Mouse (Mus musculus) MEL (cell line): ENCODE results near the gene Napsa. TPM values are rescaled to one million over a fixed set of nuclear protein-coding genes. Genes with fewer than 3 reads are reported as not detected.

ENCODE experiments used
- DNase-seq: peaks from one replicate; pipeline ENCODE4 v3.0.0; 2011; ENCODE audit warnings: low read depth, low spot score
- H3K27ac ChIP-seq: 2 replicates; pipeline ENCODE4 v1.5.1; 2012; ENCODE audit warnings: low read depth, mild to moderate bottlenecking, control low read depth, low read length, moderate library complexity; ENCODE audit not compliant: control insufficient read depth
- H3K27me3 ChIP-seq, 2 experiments: fragments of 150-350 bp in 1 of 2; sonication (generic) in 1 of 2; 2 replicates each; pipeline ENCODE4 v1.6.1; 2012; ENCODE audit warnings: low read length in 2 of 2, mild to moderate bottlenecking in 2 of 2, improper control_type of control experiment in 1 of 2, moderate library complexity in 1 of 2; ENCODE audit not compliant: insufficient read depth in 2 of 2, control insufficient read depth in 1 of 2
- H3K36me3 ChIP-seq, 2 experiments: 2 replicates each; pipeline ENCODE4 v1.6.1; 2012 to 2014; ENCODE audit warnings: low read length in 2 of 2, improper control_type of control experiment in 1 of 2, inconsistent platforms in 1 of 2, mild to moderate bottlenecking in 1 of 2; ENCODE audit not compliant: insufficient read depth in 2 of 2, control insufficient read depth in 1 of 2
- H3K4me1 ChIP-seq, 2 experiments: fragments of 150-350 bp in 1 of 2; sonication (generic) in 1 of 2; 2 replicates each; pipeline ENCODE4 v1.6.1; 2012; ENCODE audit warnings: low read length in 2 of 2, improper control_type of control experiment in 1 of 2, mild to moderate bottlenecking in 1 of 2; ENCODE audit not compliant: insufficient read depth in 2 of 2, control insufficient read depth in 1 of 2
- H3K4me3 ChIP-seq, 2 experiments: fragments of 150-350 bp in 1 of 2; sonication (generic) in 1 of 2; 2 replicates each; pipeline ENCODE4 v1.5.1; 2012; ENCODE audit warnings: low read depth in 2 of 2, low read length in 2 of 2, mild to moderate bottlenecking in 2 of 2, moderate library complexity in 2 of 2, control low read depth in 1 of 2, improper control_type of control experiment in 1 of 2; ENCODE audit not compliant: control insufficient read depth in 1 of 2, insufficient read depth in 1 of 2
- H3K79me2 ChIP-seq: 2 replicates; pipeline ENCODE4 v1.6.1; 2012; ENCODE audit warnings: mild to moderate bottlenecking, low read length, moderate library complexity; ENCODE audit not compliant: control insufficient read depth, poor library complexity, insufficient read depth
- H3K9ac ChIP-seq: 2 replicates; pipeline ENCODE4 v1.6.1; 2012; ENCODE audit warnings: low read depth, mild to moderate bottlenecking, control low read depth, low read length, moderate library complexity; ENCODE audit not compliant: control insufficient read depth, poor library complexity, severe bottlenecking
- H3K9me3 ChIP-seq: fragments of 150-350 bp; sonication (generic); replicated peaks from 2 replicates; pipeline ENCODE4 v1.6.1; 2012; ENCODE audit warnings: mild to moderate bottlenecking, low read length, improper control_type of control experiment, moderate library complexity; ENCODE audit not compliant: insufficient read depth
- CHD2 ChIP-seq: IDR thresholded peaks from 2 replicates; pipeline ENCODE4 v1.6.1; 2011; ENCODE audit warnings: low read length, improper control_type of control experiment
- CTCF ChIP-seq, 3 experiments: IDR thresholded peaks in 2 of 3; conservative IDR thresholded peaks in 1 of 3; 2 replicates each; pipeline ENCODE4 v1.5.1; 2011 to 2012; ENCODE audit warnings: low read length in 3 of 3, low read depth in 2 of 3, mild to moderate bottlenecking in 2 of 3, improper control_type of control experiment in 1 of 3, inconsistent platforms in 1 of 3, mixed read lengths in 1 of 3, moderate library complexity in 1 of 3; ENCODE audit not compliant: control insufficient read depth in 1 of 3, insufficient read depth in 1 of 3, poor library complexity in 1 of 3, severe bottlenecking in 1 of 3
- E2F4 ChIP-seq: IDR thresholded peaks from 2 replicates; pipeline ENCODE4 v1.6.1; 2011; ENCODE audit warnings: low read depth, low read length, improper control_type of control experiment, borderline replicate concordance
- ELF1 ChIP-seq: IDR thresholded peaks from 2 replicates; pipeline ENCODE4 v1.6.1; 2014; ENCODE audit warnings: low read depth, mild to moderate bottlenecking, inconsistent platforms, low read length, improper control_type of control experiment, moderate library complexity
- ETS1 ChIP-seq: IDR thresholded peaks from 2 replicates; pipeline ENCODE4 v1.6.1; 2012; ENCODE audit warnings: low read depth, mild to moderate bottlenecking, inconsistent platforms, low read length, improper control_type of control experiment, moderate library complexity
- GATA1 ChIP-seq: IDR thresholded peaks from 2 replicates; pipeline ENCODE4 v1.6.1; 2011; ENCODE audit warnings: low read depth, low read length, improper control_type of control experiment
- JUND ChIP-seq: IDR thresholded peaks from 2 replicates; pipeline ENCODE4 v1.6.1; 2011; ENCODE audit warnings: low read depth, mild to moderate bottlenecking, improper control_type of control experiment, low read length
- KAT2A ChIP-seq: conservative IDR thresholded peaks from 2 replicates; pipeline ENCODE4 v1.6.1; 2012; ENCODE audit warnings: low read depth, low read length, improper control_type of control experiment, inconsistent platforms
- MAX ChIP-seq: IDR thresholded peaks from 2 replicates; pipeline ENCODE4 v1.6.1; 2011; ENCODE audit warnings: low read length, improper control_type of control experiment
- MAZ ChIP-seq: IDR thresholded peaks from 2 replicates; pipeline ENCODE4 v1.6.1; 2012; ENCODE audit warnings: low read depth, mild to moderate bottlenecking, inconsistent platforms, low read length, improper control_type of control experiment
- MYB ChIP-seq: IDR thresholded peaks from 2 replicates; pipeline ENCODE4 v1.6.1; 2011; ENCODE audit warnings: mild to moderate bottlenecking, low read depth, low read length, improper control_type of control experiment
- MYC ChIP-seq: IDR thresholded peaks from 2 replicates; pipeline ENCODE4 v1.6.1; 2011; ENCODE audit warnings: low read depth, mild to moderate bottlenecking, low read length, improper control_type of control experiment, moderate library complexity
- NELFE ChIP-seq: IDR thresholded peaks from 2 replicates; pipeline ENCODE4 v1.6.1; 2011; ENCODE audit warnings: low read depth, low read length, improper control_type of control experiment
- POLR2A ChIP-seq, 2 experiments: IDR thresholded peaks; 2 replicates each; pipeline ENCODE4 v1.6.1; 2011 to 2012; ENCODE audit warnings: low read length in 2 of 2, mild to moderate bottlenecking in 2 of 2, control low read depth in 1 of 2, improper control_type of control experiment in 1 of 2, low read depth in 1 of 2, moderate library complexity in 1 of 2; ENCODE audit not compliant: control insufficient read depth in 1 of 2, insufficient read depth in 1 of 2, poor library complexity in 1 of 2
- POLR2AphosphoS2 ChIP-seq: IDR thresholded peaks from 2 replicates; pipeline ENCODE4 v1.6.1; 2011; ENCODE audit warnings: low read length, improper control_type of control experiment
- RAD21 ChIP-seq: IDR thresholded peaks from 2 replicates; pipeline ENCODE4 v1.6.1; 2011; ENCODE audit warnings: mild to moderate bottlenecking, low read depth, low read length, improper control_type of control experiment
- RCOR1 ChIP-seq: IDR thresholded peaks from 2 replicates; pipeline ENCODE4 v1.6.1; 2012; ENCODE audit warnings: low read depth, mild to moderate bottlenecking, inconsistent platforms, low read length, improper control_type of control experiment
- SIN3A ChIP-seq: IDR thresholded peaks from 2 replicates; pipeline ENCODE4 v1.6.1; 2012; ENCODE audit warnings: low read length, improper control_type of control experiment, inconsistent platforms
- TBP ChIP-seq: IDR thresholded peaks from 2 replicates; pipeline ENCODE4 v1.8.0; 2011; ENCODE audit warnings: low read depth, low read length, improper control_type of control experiment
- USF2 ChIP-seq, 2 experiments: IDR thresholded peaks; 2 replicates each; pipeline ENCODE4 v1.6.1; 2011 to 2012; ENCODE audit warnings: improper control_type of control experiment in 2 of 2, low read length in 2 of 2, borderline replicate concordance in 1 of 2, inconsistent platforms in 1 of 2, low read depth in 1 of 2, mild to moderate bottlenecking in 1 of 2; ENCODE audit not compliant: insufficient read depth in 1 of 2
- ZC3H11A ChIP-seq: IDR thresholded peaks from 2 replicates; pipeline ENCODE4 v1.6.1; 2012; ENCODE audit warnings: low read depth, mild to moderate bottlenecking, inconsistent platforms, low read length, improper control_type of control experiment
- ZMIZ1 ChIP-seq: IDR thresholded peaks from 2 replicates; pipeline ENCODE4 v1.6.1; 2012; ENCODE audit warnings: low read depth, mild to moderate bottlenecking, inconsistent platforms, low read length, improper control_type of control experiment, moderate library complexity
- polyA plus RNA-seq, 2 experiments: library from polyadenylated mRNA; stranded (reverse) in 1 of 2; unstranded in 1 of 2; fragments of >175 nt in 1 of 2; fragments of >200 nt in 1 of 2; gene quantifications; 2 replicates each; pipeline versions ENCODE4 v1.2.1 to v1.2.4; 2012; ENCODE audit warnings: low replicate concordance in 2 of 2, low read depth in 1 of 2; ENCODE audit not compliant: insufficient read length in 2 of 2, insufficient read depth in 1 of 2, missing spikeins in 1 of 2
- total RNA-seq: library from RNA; depleted of rRNA; stranded (reverse); fragments of 300-350 nt; gene quantifications from 2 replicates; pipeline ENCODE4 v1.2.3, GENCODE M21; 2012

The Napsa gene
- total and polyA plus RNA-seq, 3 experiments, result 0.33 TPM; not detected in 2

DNA sequence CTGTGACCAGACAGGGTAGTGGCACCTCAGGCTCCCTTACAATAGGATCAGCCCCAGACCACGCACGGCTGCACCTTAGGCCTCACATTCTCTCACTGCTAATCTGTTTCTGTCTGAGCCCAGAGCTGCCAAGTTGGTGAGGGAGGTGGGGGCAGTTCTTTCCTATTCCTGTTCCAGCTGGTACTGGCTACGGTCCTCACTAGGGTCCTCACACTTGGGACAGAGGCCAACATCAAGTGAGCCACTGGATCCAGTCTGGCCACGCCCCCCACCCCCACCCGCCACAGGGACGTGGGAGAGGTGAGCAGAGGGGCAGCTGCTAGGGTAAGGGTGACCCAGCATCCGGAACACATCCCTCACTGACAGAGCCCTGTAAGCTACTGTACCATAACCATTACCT is 35.2 kb upstream of the Napsa start:
- Histone ChIP-seq H3K4me3 (no peak overlapping the region), H3K79me2 (no peaks in the 10 kb centered on the region), H3K36me3 (no peaks in the 10 kb centered on the region), H3K9ac (no peak overlapping the region), H3K4me1 (no peaks in the 10 kb centered on the region), H3K27me3 (no peaks in the 10 kb centered on the region), H3K27ac (no peak overlapping the region), H3K9me3 (no peaks in the 10 kb centered on the region)
- TF ChIP-seq NELFE, result no peak
- TF ChIP-seq JUND, result no peak
- TF ChIP-seq SIN3A, result no peak
- TF ChIP-seq ZC3H11A, result no peak
- no peak for TF ChIP-seq MAX
- no peak for TF ChIP-seq ZMIZ1
- no peak for TF ChIP-seq E2F4
- no peak for TF ChIP-seq CTCF (IDR thresholded peaks at IDR 0.05 in 2 of 3, conservative IDR thresholded peaks at IDR 0.05 in 1 of 3; ENCODE audit: control insufficient read depth in 1 of 3, insufficient read depth in 1 of 3, low read depth in 2 of 3, low read length in 3 of 3, poor library complexity in 1 of 3, severe bottlenecking in 1 of 3)
- no peak for TF ChIP-seq ELF1
- TF ChIP-seq RAD21, result no peak
- TF ChIP-seq MYC, result no peak
- TF ChIP-seq ETS1, result no peak
- no peak for DNase-seq

DNA sequence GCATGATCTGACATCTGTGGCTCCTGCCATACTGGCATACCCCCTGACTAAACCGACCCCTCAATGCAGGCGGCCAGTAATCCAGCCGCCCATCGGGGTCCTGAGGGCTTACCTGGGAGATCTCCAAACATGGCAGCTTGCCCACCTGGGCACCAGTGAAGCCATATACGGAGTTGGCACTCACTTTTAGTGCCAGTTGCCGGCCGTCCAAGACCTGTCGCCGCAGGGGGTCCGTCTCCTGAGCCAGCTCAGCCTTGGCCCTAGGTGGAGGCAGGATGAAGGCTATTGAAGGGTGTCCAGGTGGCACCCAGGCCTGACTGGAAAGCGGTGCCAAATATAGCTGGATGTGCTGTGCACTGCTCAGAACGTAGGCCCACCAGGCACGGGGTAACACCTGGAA is 34.7 kb upstream of the Napsa start:
- H3K4me1 ChIP-seq, result no peaks in the 10 kb centered on the region
- no peaks in the 10 kb centered on the region for H3K79me2 ChIP-seq
- H3K36me3 ChIP-seq, result no peaks in the 10 kb centered on the region
- H3K4me3 ChIP-seq, result no peak overlapping the region
- no peak for DNase-seq
- TF ChIP-seq POLR2A (IDR thresholded peaks at IDR 0.05; ENCODE audit: control insufficient read depth in 1 of 2, insufficient read depth in 1 of 2, low read depth in 1 of 2, low read length in 2 of 2, poor library complexity in 1 of 2), result no peak
- TF ChIP-seq ELF1, result no peak
- no peak for TF ChIP-seq MYB
- TF ChIP-seq CTCF (IDR thresholded peaks at IDR 0.05 in 2 of 3, conservative IDR thresholded peaks at IDR 0.05 in 1 of 3; ENCODE audit: control insufficient read depth in 1 of 3, insufficient read depth in 1 of 3, low read depth in 2 of 3, low read length in 3 of 3, poor library complexity in 1 of 3, severe bottlenecking in 1 of 3), result no peak
- no peak for TF ChIP-seq GATA1
- TF ChIP-seq POLR2AphosphoS2, result no peak
- no peak for TF ChIP-seq RCOR1
- TF ChIP-seq MAZ, result no peak
- TF ChIP-seq RAD21, result no peak
- no peak for TF ChIP-seq ZMIZ1
- no peak for TF ChIP-seq CHD2
- TF ChIP-seq TBP, result no peak
- TF ChIP-seq NELFE, result no peak
- no peak for TF ChIP-seq KAT2A
- TF ChIP-seq USF2 (IDR thresholded peaks at IDR 0.05; ENCODE audit: borderline replicate concordance in 1 of 2, insufficient read depth in 1 of 2, low read depth in 1 of 2, low read length in 2 of 2), result no peak
- no peak overlapping the region for H3K27ac ChIP-seq
- H3K9ac ChIP-seq, result no peak overlapping the region
- H3K27me3 ChIP-seq, result no peaks in the 10 kb centered on the region
- no peaks in the 10 kb centered on the region for H3K9me3 ChIP-seq
